ENCODE assay signal across 10 mouse cellular contexts in genomic region chr5:116022131-116022530, GRCm38 (mm10). TPM values are rescaled to one million over a fixed set of nuclear protein-coding genes. Genes with fewer than 3 reads are reported as not detected.
DNase-seq lines count a peak whose midpoint lies in the region; ATAC-seq and TF ChIP-seq lines count a peak whose summit lies in the region.
"Had no signal": no experiment of that assay in that cellular context is flagged by ENCODE, and none has a peak within 500 bp of the region (broad histone marks: within the 10 kb centered on the region; RNA-seq: fewer than 3 reads in every experiment).

No protein-coding gene starts in this region.

- H3K4me1 ChIP-seq in forebrain, embryonic 10.5 days = peaks cover 25% of the 10 kb centered on the region
- H3K4me1 ChIP-seq in forebrain, postnatal 0 days (ENCODE audit: insufficient read depth) = peaks cover 7% of the 10 kb centered on the region; the same call in 1 of the 2 replicates
- H3K4me1 ChIP-seq in kidney, postnatal 0 days (replicated peaks; ENCODE audit: insufficient read depth, low read length) = peaks cover 18% of the 10 kb centered on the region; the same call in 1 of the 2 replicates
- peaks cover 23% of the 10 kb centered on the region for H3K4me1 ChIP-seq in embryonic facial prominence, embryonic 10.5 days
- peaks cover 81% of the 10 kb centered on the region for H3K4me1 ChIP-seq in liver, embryonic 13.5 days (replicated peaks)

- WGBS in forebrain, embryonic 10.5 days = 93% methylated on average over 12 of the region's 12 CpGs
- WGBS in forebrain, postnatal 0 days = 95% methylated on average over 12 of the region's 12 CpGs
- 88% methylated on average over 12 of the region's 12 CpGs for WGBS in kidney, postnatal 0 days
- WGBS in embryonic facial prominence, embryonic 10.5 days = 92% methylated on average over 12 of the region's 12 CpGs
- 39% methylated on average over 12 of the region's 12 CpGs for WGBS in liver, embryonic 13.5 days (ENCODE audit: insufficient replicate concordance)

- no peak overlapping the region for H3K27ac ChIP-seq in forebrain, embryonic 10.5 days
- H3K27ac ChIP-seq in forebrain, postnatal 0 days (ENCODE audit: low read depth, low read length) = no peak overlapping the region
- 0 out of 2 replicates have a peak overlapping the region, but pooled peaks have one; percentile 94 for H3K27ac ChIP-seq in kidney, postnatal 0 days
- H3K27ac ChIP-seq in embryonic facial prominence, embryonic 10.5 days (replicated peaks) = no peak overlapping the region
- H3K27ac ChIP-seq in liver, embryonic 13.5 days = peak overlapping the region; percentile 96

- peaks cover 57% of the 10 kb centered on the region for H3K36me3 ChIP-seq in forebrain, embryonic 10.5 days (replicated peaks)
- peaks cover 52% of the 10 kb centered on the region for H3K36me3 ChIP-seq in forebrain, postnatal 0 days (ENCODE audit: insufficient read depth)
- peaks cover 38% of the 10 kb centered on the region for H3K36me3 ChIP-seq in kidney, postnatal 0 days (ENCODE audit: insufficient read depth, low read length)
- H3K36me3 ChIP-seq in embryonic facial prominence, embryonic 10.5 days (replicated peaks) = peaks cover 54% of the 10 kb centered on the region
- H3K36me3 ChIP-seq in liver, embryonic 13.5 days = peaks cover 58% of the 10 kb centered on the region

- no peak overlapping the region for H3K9ac ChIP-seq in forebrain, postnatal 0 days
- H3K9ac ChIP-seq in kidney, postnatal 0 days (ENCODE audit: low read depth, low read length) = 0 out of 2 replicates have a peak overlapping the region, but pooled peaks have one; percentile 5
- peak overlapping the region; percentile 94 for H3K9ac ChIP-seq in liver, embryonic 13.5 days

- H3K4me2 ChIP-seq in forebrain, postnatal 0 days (ENCODE audit: low read depth) = no peak overlapping the region
- H3K4me2 ChIP-seq in kidney, postnatal 0 days (ENCODE audit: low read length) = peak overlapping the region; percentile 89; the same call in 1 of the 2 replicates
- H3K4me2 ChIP-seq in liver, embryonic 13.5 days = peak overlapping the region; percentile 93

- no peaks in the 10 kb centered on the region for H3K9me3 ChIP-seq in forebrain, embryonic 10.5 days
- H3K9me3 ChIP-seq in forebrain, postnatal 0 days (ENCODE audit: low read length) = no peaks in the 10 kb centered on the region
- no peaks in the 10 kb centered on the region for H3K9me3 ChIP-seq in kidney, postnatal 0 days (replicated peaks; ENCODE audit: low read length)
- H3K9me3 ChIP-seq in embryonic facial prominence, embryonic 10.5 days = no peaks in the 10 kb centered on the region
- no peaks in the 10 kb centered on the region for H3K9me3 ChIP-seq in liver, embryonic 13.5 days (replicated peaks)

- ATAC-seq in forebrain, postnatal 0 days = no peak
- no peak for ATAC-seq in kidney, postnatal 0 days (replicated peaks; ENCODE audit: low FRiP score, low read depth)
- peak; percentile 14 for ATAC-seq in liver, embryonic 13.5 days (ENCODE audit: low read depth)
- ATAC-seq: Patski had no signal

- no peak for DNase-seq in forebrain, embryonic 10.5 days (ENCODE audit: extremely low spot score, low spot score)
- no peak for DNase-seq in forebrain, postnatal 0 days
- no peak for DNase-seq in kidney, postnatal 0 days (ENCODE audit: low spot score)
- DNase-seq in kidney, postnatal 10 days = no peak
- DNase-seq in embryonic facial prominence, embryonic 10.5 days (ENCODE audit: low spot score) = no peak
- no peak for DNase-seq in liver, embryonic 13.5 days
- no peak for DNase-seq in MN1 (ENCODE audit: low spot score)
- DNase-seq in adrenal gland, adult (ENCODE audit: inconsistent age in 2 of 2, low spot score in 1 of 2) = no peak
- DNase-seq: retina, postnatal 1 day had no signal

- no peaks in the 10 kb centered on the region for H3K27me3 ChIP-seq in forebrain, embryonic 10.5 days (ENCODE audit: poor library complexity, severe bottlenecking)
- no peaks in the 10 kb centered on the region for H3K27me3 ChIP-seq in forebrain, postnatal 0 days (ENCODE audit: insufficient read depth, low read length)
- no peaks in the 10 kb centered on the region for H3K27me3 ChIP-seq in kidney, postnatal 0 days (ENCODE audit: insufficient read depth, low read length)
- no peaks in the 10 kb centered on the region for H3K27me3 ChIP-seq in embryonic facial prominence, embryonic 10.5 days (replicated peaks; ENCODE audit: low read depth, poor library complexity, severe bottlenecking)
- no peaks in the 10 kb centered on the region for H3K27me3 ChIP-seq in liver, embryonic 13.5 days
- H3K27me3 ChIP-seq: Patski had no signal

- no peak for TF ChIP-seq CTCF in forebrain, postnatal 0 days (IDR thresholded peaks at IDR 0.05; ENCODE audit: low read depth)
- no peak for TF ChIP-seq CTCF in kidney, postnatal 0 days (IDR thresholded peaks at IDR 0.05; ENCODE audit: low read depth)

- peak overlapping the region; percentile 86 for H3K4me3 ChIP-seq in forebrain, embryonic 10.5 days
- no peak overlapping the region for H3K4me3 ChIP-seq in forebrain, postnatal 0 days (ENCODE audit: low read depth, low read length)
- H3K4me3 ChIP-seq in kidney, postnatal 0 days (replicated peaks; ENCODE audit: low read depth, low read length) = 0 out of 2 replicates have a peak overlapping the region, but pooled peaks have one; percentile 72
- H3K4me3 ChIP-seq in embryonic facial prominence, embryonic 10.5 days = peak overlapping the region; percentile 91
- H3K4me3 ChIP-seq in liver, embryonic 13.5 days (replicated peaks) = peak overlapping the region; percentile 84

RNA-seq across cellular contexts. Expression of gene Prkab1, which starts 2.2 kb away (rescaled TPM):
- 74.9 and 77.5 TPM in 2 replicates for polyA plus RNA-seq in forebrain, embryonic 10.5 days (2016; fragmentation: Nextera tagmentation; extraction: Ambion mirVana)
- total RNA-seq in forebrain, postnatal 0 days (2014; rRNA removed) = 37.7 and 55.6 TPM in 2 replicates
- 42.2 and 47.2 TPM in 2 replicates for polyA plus RNA-seq in forebrain, postnatal 0 days (2015; fragmentation: Nextera tagmentation; extraction: Ambion mirVana)
- polyA plus RNA-seq in kidney, postnatal 0 days (2015; fragmentation: Nextera tagmentation; extraction: Ambion mirVana) = 79.0 and 83.3 TPM in 2 replicates
- polyA plus RNA-seq in embryonic facial prominence, embryonic 10.5 days (2016; fragmentation: Nextera tagmentation; extraction: Ambion mirVana) = 77.1 and 79.2 TPM in 2 replicates
- 76.1 and 81.9 TPM in 2 replicates for polyA plus RNA-seq in liver, embryonic 13.5 days (2015; fragmentation: Nextera tagmentation; extraction: Ambion mirVana)

Comparison
In these comparisons a context has a peak if more than half of its experiments do, and no peak if none do; other contexts are left out.
1. H3K27ac ChIP-seq: peak in kidney, postnatal 0 days (single experiment) and liver, embryonic 13.5 days (single experiment); none in forebrain, embryonic 10.5 days (single experiment), forebrain, postnatal 0 days (single experiment) and embryonic facial prominence, embryonic 10.5 days (single experiment).